Mouse (Mus musculus) C2C12 (cell line): ENCODE results near the gene Cog3.

Source experiments
- CEBPB ChIP-seq: IDR thresholded peaks from one replicate; pipeline ENCODE4 v1.6.1; 2011; ENCODE audit warnings: low read depth, mild to moderate bottlenecking, control low read depth, moderate library complexity
- CTCF ChIP-seq: IDR thresholded peaks from one replicate; pipeline ENCODE4 v1.5.1; 2011; ENCODE audit not compliant: control insufficient read depth, insufficient read depth, insufficient read length
- MAX ChIP-seq: IDR thresholded peaks from one replicate; pipeline ENCODE4 v1.6.1; 2011; ENCODE audit warnings: mild to moderate bottlenecking, control low read depth
- MYOD1 ChIP-seq: IDR thresholded peaks from one replicate; pipeline ENCODE4 v1.6.1; 2011; ENCODE audit warnings: low read depth; ENCODE audit not compliant: control insufficient read depth, insufficient read length
- MYOG ChIP-seq: IDR thresholded peaks from one replicate; pipeline ENCODE4 v1.6.1; 2011; ENCODE audit not compliant: control insufficient read depth, insufficient read length; ENCODE audit errors: extremely low read depth
- USF1 ChIP-seq: IDR thresholded peaks from one replicate; pipeline ENCODE4 v1.6.1; 2011; ENCODE audit warnings: low read depth, mild to moderate bottlenecking, control low read depth, moderate library complexity

GRCm38 (mm10) chr14:75711731-75712130 lies 42.6 kb downstream of the Cog3 start:
- no peak for TF ChIP-seq CEBPB
- TF ChIP-seq CTCF = no peak
- TF ChIP-seq MAX = no peak
- TF ChIP-seq USF1 = no peak
- TF ChIP-seq MYOG = no peak
- no peak for TF ChIP-seq MYOD1
